Mouse (Mus musculus): ENCODE data around the gene Dgcr2. TPM values are rescaled to one million over a fixed set of nuclear protein-coding genes. Genes with fewer than 3 reads are reported as not detected.

The Dgcr2 gene
- total and polyA plus RNA-seq, 2 experiments from 2014 or later = 31.9 to 61.8 TPM

GRCm38 (mm10) chr16:17830385-17831178, 67.8 kb downstream of the Dgcr2 start:
- TF ChIP-seq EP300 (IDR thresholded peaks at IDR 0.05; ENCODE audit: low read depth) (no peak), CTCF (IDR thresholded peaks at IDR 0.05; ENCODE audit: low read depth) (no peak)
- H3K9me3 ChIP-seq (replicated peaks; ENCODE audit: control insufficient read depth, low read length) = no peaks in the 10 kb centered on the region
- ATAC-seq (ENCODE audit: insufficient read depth, low read depth) (no peak), DNase-seq (ENCODE audit: low spot score) (no peak)
- H3K4me3 ChIP-seq (ENCODE audit: low read depth, low read length) = no peak overlapping the region
- no peak overlapping the region for H3K9ac ChIP-seq (replicated peaks; ENCODE audit: low read depth, low read length)
- 73% methylated on average over 10 of the region's 10 CpGs for WGBS
- H3K4me2 ChIP-seq (ENCODE audit: low read depth, low read length) = no peak overlapping the region
- H3K27ac ChIP-seq (ENCODE audit: low read depth) = no peak overlapping the region
- peaks cover 57% of the 10 kb centered on the region for H3K27me3 ChIP-seq (ENCODE audit: control insufficient read depth, insufficient read depth, low read length)
- no peaks in the 10 kb centered on the region for H3K36me3 ChIP-seq (replicated peaks; ENCODE audit: control insufficient read depth, insufficient read depth, low read length)
- peaks cover 4% of the 10 kb centered on the region; the same call in 1 of the 2 replicates for H3K4me1 ChIP-seq (ENCODE audit: control insufficient read depth, insufficient read depth)

GRCm38 (mm10) chr16:17828867-17829266, 69.5 kb downstream of the Dgcr2 start:
- H3K4me2 ChIP-seq (ENCODE audit: low read depth, low read length) = no peak overlapping the region
- TF ChIP-seq CTCF (IDR thresholded peaks at IDR 0.05; ENCODE audit: low read depth) (no peak), EP300 (IDR thresholded peaks at IDR 0.05; ENCODE audit: low read depth) (no peak)
- peaks cover 4% of the 10 kb centered on the region; the same call in 1 of the 2 replicates for H3K4me1 ChIP-seq (ENCODE audit: control insufficient read depth, insufficient read depth)
- no peak overlapping the region for H3K27ac ChIP-seq (ENCODE audit: low read depth)
- H3K9ac ChIP-seq (replicated peaks; ENCODE audit: low read depth, low read length) = no peak overlapping the region
- no peak overlapping the region for H3K4me3 ChIP-seq (ENCODE audit: low read depth, low read length)
- no peaks in the 10 kb centered on the region for H3K9me3 ChIP-seq (replicated peaks; ENCODE audit: control insufficient read depth, low read length)
- peaks cover 40% of the 10 kb centered on the region for H3K27me3 ChIP-seq (ENCODE audit: control insufficient read depth, insufficient read depth, low read length)
- whole genome bisulfite sequencing = 75% methylated on average over 3 of the region's 3 CpGs
- H3K36me3 ChIP-seq (replicated peaks; ENCODE audit: control insufficient read depth, insufficient read depth, low read length) = no peaks in the 10 kb centered on the region
- DNase-seq (ENCODE audit: low spot score) = no peak
- no peak for ATAC-seq (ENCODE audit: insufficient read depth, low read depth)

DNA sequence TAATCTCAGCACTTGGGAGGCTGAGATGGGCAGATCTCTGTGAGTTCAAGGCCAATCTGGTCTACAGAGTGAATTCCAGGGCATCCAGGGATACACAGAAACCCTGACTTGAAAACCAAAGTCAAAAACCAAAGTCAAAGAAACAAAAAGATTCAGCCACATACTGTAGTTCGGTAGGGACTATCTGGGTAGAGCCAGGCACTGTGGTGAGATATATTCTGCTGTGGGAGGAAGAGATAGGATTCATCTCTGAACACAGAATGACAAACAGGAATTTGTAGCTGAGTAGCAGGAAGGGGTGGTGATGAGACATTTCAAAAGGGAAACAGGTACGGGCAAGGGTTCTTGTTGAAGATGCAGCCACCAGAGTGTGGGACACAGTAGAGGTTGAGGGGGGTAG, 70.1 kb downstream of the Dgcr2 start:
- H3K27ac ChIP-seq (ENCODE audit: low read depth) = no peak overlapping the region
- TF ChIP-seq EP300 (IDR thresholded peaks at IDR 0.05; ENCODE audit: low read depth) = no peak
- TF ChIP-seq CTCF (IDR thresholded peaks at IDR 0.05; ENCODE audit: low read depth) = no peak
- H3K4me1 ChIP-seq (ENCODE audit: control insufficient read depth, insufficient read depth) = peaks cover 2% of the 10 kb centered on the region; the same call in 1 of the 2 replicates
- peaks cover 34% of the 10 kb centered on the region for H3K27me3 ChIP-seq (ENCODE audit: control insufficient read depth, insufficient read depth, low read length)
- ATAC-seq (ENCODE audit: insufficient read depth, low read depth) (no peak), DNase-seq (ENCODE audit: low spot score) (no peak)
- H3K9ac ChIP-seq (replicated peaks; ENCODE audit: low read depth, low read length) = no peak overlapping the region
- H3K9me3 ChIP-seq (replicated peaks; ENCODE audit: control insufficient read depth, low read length) = no peaks in the 10 kb centered on the region
- 71% methylated on average over 2 of the region's 2 CpGs for WGBS
- H3K4me3 ChIP-seq (ENCODE audit: low read depth, low read length) = no peak overlapping the region
- H3K4me2 ChIP-seq (ENCODE audit: low read depth, low read length) = no peak overlapping the region
- no peaks in the 10 kb centered on the region for H3K36me3 ChIP-seq (replicated peaks; ENCODE audit: control insufficient read depth, insufficient read depth, low read length)

DNA sequence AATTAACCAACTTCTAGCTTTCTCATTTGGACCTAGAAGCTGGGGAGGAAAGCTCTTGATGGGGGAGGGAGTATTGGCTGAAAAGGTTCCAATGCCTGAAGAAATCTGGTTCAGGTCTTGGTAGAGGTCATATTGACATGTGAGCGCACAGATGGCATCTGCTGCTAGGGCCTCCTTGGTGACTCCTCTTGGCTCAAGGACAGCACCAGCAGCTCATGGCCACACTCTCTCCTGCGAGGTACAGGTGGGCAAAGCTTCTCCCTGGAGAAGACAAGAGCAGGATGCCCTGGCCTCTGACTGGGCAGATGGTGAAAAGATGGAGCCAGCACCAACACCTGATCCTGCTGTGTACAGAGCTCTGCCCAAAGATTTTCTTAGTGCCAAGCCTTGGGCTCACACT, 71.9 kb downstream of the Dgcr2 start:
- no peaks in the 10 kb centered on the region for H3K36me3 ChIP-seq (replicated peaks; ENCODE audit: control insufficient read depth, insufficient read depth, low read length)
- no peak for ATAC-seq (ENCODE audit: insufficient read depth, low read depth)
- H3K4me1 ChIP-seq (ENCODE audit: control insufficient read depth, insufficient read depth) = no peaks in the 10 kb centered on the region
- no peaks in the 10 kb centered on the region for H3K9me3 ChIP-seq (replicated peaks; ENCODE audit: control insufficient read depth, low read length)
- WGBS = 69% methylated on average over 2 of the region's 2 CpGs
- no peak overlapping the region for H3K9ac ChIP-seq (replicated peaks; ENCODE audit: low read depth, low read length)
- H3K27ac ChIP-seq (ENCODE audit: low read depth) = no peak overlapping the region
- no peak for DNase-seq (ENCODE audit: low spot score)
- H3K4me2 ChIP-seq (ENCODE audit: low read depth, low read length) = no peak overlapping the region
- TF ChIP-seq CTCF (IDR thresholded peaks at IDR 0.05; ENCODE audit: low read depth) = no peak
- no peak for TF ChIP-seq EP300 (IDR thresholded peaks at IDR 0.05; ENCODE audit: low read depth)
- no peak overlapping the region for H3K4me3 ChIP-seq (ENCODE audit: low read depth, low read length)
- peaks cover 16% of the 10 kb centered on the region for H3K27me3 ChIP-seq (ENCODE audit: control insufficient read depth, insufficient read depth, low read length)

DNA sequence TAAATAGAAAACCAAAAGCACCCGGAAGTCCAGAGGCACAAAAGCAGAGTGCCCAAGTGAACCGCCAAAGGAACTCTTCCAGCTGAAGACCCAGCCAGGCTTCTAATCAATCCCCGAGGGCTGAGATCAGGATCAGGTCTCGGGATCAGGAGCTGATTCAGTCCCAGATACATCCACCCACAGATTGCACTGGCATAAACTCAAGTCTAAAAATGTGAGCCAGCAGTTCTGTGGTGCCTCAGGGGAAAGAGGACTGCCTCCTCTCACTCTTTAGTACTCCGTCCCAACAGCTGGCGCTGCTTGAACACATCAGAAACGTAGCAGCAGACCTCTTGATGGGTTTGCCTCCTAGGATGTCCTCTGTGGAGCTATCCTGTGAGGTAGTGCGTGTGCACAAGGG, 81.8 kb downstream of the Dgcr2 start:
- no peak overlapping the region for H3K4me3 ChIP-seq (ENCODE audit: low read depth, low read length)
- H3K4me1 ChIP-seq (ENCODE audit: control insufficient read depth, insufficient read depth) = peaks cover 7% of the 10 kb centered on the region; the same call in 1 of the 2 replicates
- no peak for TF ChIP-seq EP300 (IDR thresholded peaks at IDR 0.05; ENCODE audit: low read depth)
- no peak for TF ChIP-seq CTCF (IDR thresholded peaks at IDR 0.05; ENCODE audit: low read depth)
- DNase-seq (ENCODE audit: low spot score) (no peak), ATAC-seq (ENCODE audit: insufficient read depth, low read depth) (no peak)
- H3K27me3 ChIP-seq (ENCODE audit: control insufficient read depth, insufficient read depth, low read length) = 0 out of 2 replicates have a peak, but pooled peaks cover 10% of the 10 kb centered on the region
- no peak overlapping the region for H3K27ac ChIP-seq (ENCODE audit: low read depth)
- 76% methylated on average over 8 of the region's 8 CpGs for WGBS
- no peaks in the 10 kb centered on the region for H3K9me3 ChIP-seq (replicated peaks; ENCODE audit: control insufficient read depth, low read length)
- no peak overlapping the region for H3K9ac ChIP-seq (replicated peaks; ENCODE audit: low read depth, low read length)
- H3K36me3 ChIP-seq (replicated peaks; ENCODE audit: control insufficient read depth, insufficient read depth, low read length) = no peaks in the 10 kb centered on the region
- H3K4me2 ChIP-seq (ENCODE audit: low read depth, low read length) = no peak overlapping the region

Data from heart, postnatal 0 days (tissue).